In the genomic region with DNA sequence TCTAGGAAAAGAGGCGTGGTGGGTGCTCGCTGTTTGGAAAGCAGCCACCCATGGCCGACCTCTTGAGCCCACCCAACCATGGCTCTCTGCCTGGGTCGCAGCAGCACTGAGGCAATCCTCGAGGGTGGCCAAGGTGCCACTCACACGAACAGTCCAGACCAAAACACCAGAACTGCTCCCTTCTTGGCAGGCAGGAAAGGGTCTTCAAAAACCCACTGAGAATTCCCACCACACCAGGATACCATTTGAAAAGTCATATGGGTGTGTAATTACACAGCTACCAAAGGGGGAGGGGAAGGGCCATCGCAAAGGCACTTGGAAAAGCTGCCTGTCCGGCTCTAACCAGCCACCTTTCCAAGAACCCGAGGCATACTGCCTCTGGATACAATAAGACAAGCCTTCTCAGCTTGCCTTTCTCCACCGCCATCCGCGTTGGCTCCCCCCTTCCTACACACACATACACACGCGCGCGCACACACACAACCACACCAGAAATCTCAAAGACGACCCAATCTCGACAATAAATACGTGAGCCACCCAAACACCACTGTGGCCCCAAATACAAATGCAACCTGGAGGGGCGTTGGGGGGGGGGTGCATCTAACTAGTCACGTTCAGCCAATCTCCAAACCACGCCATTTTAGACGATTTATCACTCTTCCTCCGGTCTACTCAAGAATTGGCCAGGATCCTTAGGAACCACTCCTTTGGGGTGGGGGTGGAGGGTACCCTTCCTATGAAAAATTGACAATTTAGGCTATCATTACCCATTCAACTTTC, we compare ENCODE assay signal across 8 mouse cellular contexts. TPM values are rescaled to one million over a fixed set of nuclear protein-coding genes. Genes with fewer than 3 reads are reported as not detected.
DNase-seq lines count a peak whose midpoint lies in the region.

No protein-coding gene starts in this region.

- no peaks in the 10 kb centered on the region for H3K36me3 ChIP-seq in macrophage (ENCODE audit: inconsistent target)

- peak; percentile 22 for DNase-seq in WW6 (ENCODE audit: low read depth, low spot score)
- DNase-seq in cerebellum, postnatal 14 days = peak; percentile 75
- DNase-seq in gastrocnemius, adult 18-20 months (ENCODE audit: low spot score) = peak; percentile 33
- peak; percentile 50 for DNase-seq in induced T-regulatory cell, adult 2 months (ENCODE audit: low read depth)
- peak; percentile 50 to 51 for DNase-seq in left cerebral cortex, adult 8-10 months (ENCODE audit: low spot score in 2 of 2)
- peak; percentile 65 for DNase-seq in right cerebral cortex, postnatal 25 days
- DNase-seq in yolk sac, embryonic 10.5 days (ENCODE audit: low spot score) = peak; percentile 58

- WGBS in macrophage (ENCODE audit: missing documents) = 2% methylated on average over 20 of the region's 24 CpGs

- peaks cover 55% of the 10 kb centered on the region for H3K79me2 ChIP-seq in macrophage (ENCODE audit: inconsistent target)

- H3K4me3 ChIP-seq in macrophage (ENCODE audit: inconsistent target) = peak overlapping the region; percentile 100

- H3K27ac ChIP-seq in macrophage = peak overlapping the region; percentile 99

RNA-seq across cellular contexts. Expression of gene Marcks, which starts 1.0 kb away (rescaled TPM):
- total RNA-seq in gastrocnemius, adult 18-20 months (2021) = 10 to 100 TPM; 16.4 to 21.0 TPM
- 100 to 1,000 TPM; 110 to 127 (median 121) TPM for total RNA-seq in left cerebral cortex, adult 8-10 months (2022)
- total RNA-seq in macrophage (2018; cell fraction: chromatin; rRNA removed) = 100 to 1,000 TPM in 25 of 26 experiments, 10 to 100 TPM in 1; 69.7 to 324 (median 222) TPM
- total RNA-seq in macrophage (2018; cell fraction: cytosol; rRNA removed) = 100 to 1,000 TPM; 217 to 702 (median 423) TPM
- total RNA-seq in macrophage (2018; cell fraction: nucleus; rRNA removed) = 100 to 1,000 TPM; 328 to 909 (median 702) TPM
- polyA plus RNA-seq in macrophage (2018) = 148 to 286 TPM (median 166 TPM) in 3 replicates

Comparison
In these comparisons a context has a peak if more than half of its experiments do, and no peak if none do; other contexts are left out.
1. Peak in every context shown above with its lines: DNase-seq, H3K4me3 ChIP-seq and H3K27ac ChIP-seq.
2. DNase-seq: peak in every context shown above with its lines; median percentile 75 in cerebellum, postnatal 14 days; 65 in right cerebral cortex, postnatal 25 days; 58 in yolk sac, embryonic 10.5 days; 50 in left cerebral cortex, adult 8-10 months; 50 in induced T-regulatory cell, adult 2 months; 33 in gastrocnemius, adult 18-20 months; 22 in WW6.
3. RNA of gene Marcks, which starts 1.0 kb away (total RNA-seq): 110 to 127 TPM in left cerebral cortex, adult 8-10 months; 16.4 to 21.0 TPM in gastrocnemius, adult 18-20 months; every median in the first group is over 4 times any median in the second.